Mouse (Mus musculus): ENCODE data around the gene Tmem191c.

DNA sequence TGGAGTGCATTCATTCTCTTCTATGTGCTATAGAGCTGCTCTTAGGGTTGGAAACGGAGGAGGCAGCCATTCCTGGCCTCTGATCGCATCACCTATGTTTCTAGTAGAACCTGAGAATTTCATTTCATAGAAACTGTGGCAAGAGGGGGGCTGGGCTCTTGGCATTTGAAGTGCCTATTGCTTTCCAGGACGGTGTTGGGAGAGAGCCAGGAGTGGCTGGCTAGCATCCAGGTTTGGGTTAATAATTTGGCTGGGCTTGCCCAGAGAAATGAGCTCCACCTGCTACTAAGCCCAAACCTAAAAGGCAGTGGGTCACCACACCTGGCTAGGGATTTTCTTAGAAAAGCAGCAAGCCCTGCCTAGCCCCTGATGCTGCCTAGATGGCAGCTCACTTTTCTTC is 24.3 kb upstream of the Tmem191c start:
- no peak for TF ChIP-seq EP300 (IDR thresholded peaks at IDR 0.05; ENCODE audit: insufficient read depth, low read depth, low read length)
- no peak for TF ChIP-seq CTCF (IDR thresholded peaks at IDR 0.05)

Data from heart, adult 2 months (tissue).